Mouse (Mus musculus) hindbrain, embryonic 14.5 days (tissue): ENCODE results near the gene Tacc3. TPM values are rescaled to one million over a fixed set of nuclear protein-coding genes. Genes with fewer than 3 reads are reported as not detected.

Source experiments
- ATAC-seq: fragments of 200-750 bp; cut with Nextera tagmentation; 2 replicates; pipeline ENCODE4 v1.8.0; 2017; ENCODE audit warnings: moderate number of reproducible peaks, mild to moderate bottlenecking, moderate TSS enrichment, moderate library complexity; ENCODE audit not compliant: low FRiP score
- DNase-seq: peaks from one replicate; pipeline ENCODE4 v3.0.0-alpha.2; 2015; ENCODE audit warnings: low spot score
- H3K27ac ChIP-seq: fragments of 300-500 bp; sonication (generic); 2 replicates; pipeline ENCODE4 v1.5.1; 2014; ENCODE audit warnings: mild to moderate bottlenecking, moderate library complexity
- H3K27me3 ChIP-seq: fragments of 300-500 bp; sonication (generic); 2 replicates; pipeline ENCODE4 v1.6.1; 2014; ENCODE audit warnings: mild to moderate bottlenecking, low read length, mixed read lengths; ENCODE audit not compliant: control insufficient read depth, insufficient read depth
- H3K36me3 ChIP-seq: fragments of 300-500 bp; sonication (generic); replicated peaks from 2 replicates; pipeline ENCODE4 v1.6.1; 2014; ENCODE audit not compliant: control insufficient read depth, insufficient read depth
- H3K4me1 ChIP-seq: fragments of 300-500 bp; sonication (generic); replicated peaks from 2 replicates; pipeline ENCODE4 v1.6.1; 2014; ENCODE audit warnings: antibody characterized with exemption, low read length, mixed read lengths; ENCODE audit not compliant: control insufficient read depth, insufficient read depth
- H3K4me2 ChIP-seq: fragments of 300-500 bp; sonication (generic); replicated peaks from 2 replicates; pipeline ENCODE4 v1.6.1; 2014; ENCODE audit warnings: mild to moderate bottlenecking, moderate library complexity
- H3K4me3 ChIP-seq: fragments of 300-500 bp; sonication (generic); replicated peaks from 2 replicates; pipeline ENCODE4 v1.5.1; 2014; ENCODE audit warnings: mild to moderate bottlenecking, low read length
- H3K9ac ChIP-seq: fragments of 300-500 bp; sonication (generic); 2 replicates; pipeline ENCODE4 v1.6.1; 2014
- H3K9me3 ChIP-seq: fragments of 300-500 bp; sonication (generic); 2 replicates; pipeline ENCODE4 v1.6.1; 2016; ENCODE audit warnings: low read length; ENCODE audit not compliant: control insufficient read depth
- WGBS: fragments of 180-500 bp; shearing (Covaris S2); extraction: QIAGEN DNeasy Blood & Tissue Kit; methylation state at CpG from one replicate; pipeline ENCODE4 v1.1.7; 2014; 5-methylcytosine and 5-hydroxymethylcytosine counted together
- polyA plus RNA-seq: library from polyadenylated mRNA; unstranded; fragments of >200 nt; fragmentation: Nextera tagmentation; extraction: Ambion mirVana; gene quantifications from 2 replicates; pipeline ENCODE4 v1.2.1, GENCODE M21; 2014

Tacc3 gene
- polyA plus RNA-seq, 1 experiment from 2014 or later = 32.3 TPM

GRCm38 (mm10) chr5:33688278-33689220 is 30.6 kb downstream of the Tacc3 start:
- H3K4me2 ChIP-seq = no peak overlapping the region; the same call in 1 of the 2 replicates
- no peak for DNase-seq
- no peaks in the 10 kb centered on the region for H3K36me3 ChIP-seq
- H3K27me3 ChIP-seq = peaks cover 14% of the 10 kb centered on the region
- peaks cover 28% of the 10 kb centered on the region for H3K4me1 ChIP-seq
- H3K9me3 ChIP-seq = no peaks in the 10 kb centered on the region
- 35% methylated on average over 14 of the region's 14 CpGs for WGBS
- no peak overlapping the region; the same call in none of the 2 replicates for H3K9ac ChIP-seq
- H3K27ac ChIP-seq = peak overlapping the region; percentile 79
- H3K4me3 ChIP-seq = no peak overlapping the region
- peak; percentile 1; the same call in 1 of the 2 replicates for ATAC-seq

- DNase-seq (peak; percentile 62), ATAC-seq (peak; percentile 91)
- Histone ChIP-seq H3K4me3 (no peak overlapping the region), H3K36me3 (no peaks in the 10 kb centered on the region), H3K4me1 (peaks cover 28% of the 10 kb centered on the region), H3K4me2 (peak overlapping the region; percentile 23; the same call in 1 of the 2 replicates), H3K9me3 (no peaks in the 10 kb centered on the region), H3K9ac (peak overlapping the region; percentile 33; the same call in 1 of the 2 replicates), H3K27ac (peak overlapping the region; percentile 79; the same call in 1 of the 2 replicates), H3K27me3 (peaks cover 20% of the 10 kb centered on the region)
- WGBS = 10% methylated on average over 20 of the region's 20 CpGs
These were observed 31.4 kb downstream of the Tacc3 start for GRCm38 (mm10) chr5:33689221-33689844.

- Histone ChIP-seq H3K9me3 (no peaks in the 10 kb centered on the region), H3K4me2 (peak overlapping the region; percentile 23; the same call in 1 of the 2 replicates), H3K4me1 (peaks cover 32% of the 10 kb centered on the region), H3K27ac (peak overlapping the region; percentile 63; the same call in 1 of the 2 replicates), H3K36me3 (no peaks in the 10 kb centered on the region), H3K4me3 (no peak overlapping the region), H3K9ac (no peak overlapping the region), H3K27me3 (peaks cover 26% of the 10 kb centered on the region)
- ATAC-seq = peak; percentile 35
- 56% methylated on average over 11 of the region's 11 CpGs for whole genome bisulfite sequencing
- no peak for DNase-seq
These were observed 32.1 kb downstream of the Tacc3 start for GRCm38 (mm10) chr5:33689852-33690645.

GRCm38 (mm10) chr5:33692393-33692792 is 34.5 kb downstream of the Tacc3 start:
- Histone ChIP-seq H3K4me1 (peaks cover 43% of the 10 kb centered on the region), H3K9me3 (no peaks in the 10 kb centered on the region), H3K4me3 (no peak overlapping the region), H3K36me3 (no peaks in the 10 kb centered on the region), H3K4me2 (0 out of 2 replicates have a peak overlapping the region, but pooled peaks have one; percentile 0), H3K27me3 (peaks cover 45% of the 10 kb centered on the region), H3K27ac (0 out of 2 replicates have a peak overlapping the region, but pooled peaks have one; percentile 5), H3K9ac (no peak overlapping the region; the same call in 1 of the 2 replicates)
- ATAC-seq (no peak), DNase-seq (peak; percentile 31)
- 2% methylated on average over 24 of the region's 24 CpGs for WGBS

GRCm38 (mm10) chr5:33694461-33694847 is 36.5 kb downstream of the Tacc3 start:
- ATAC-seq (no peak), DNase-seq (no peak)
- Histone ChIP-seq H3K36me3 (no peaks in the 10 kb centered on the region), H3K4me1 (peaks cover 45% of the 10 kb centered on the region), H3K9ac (no peak overlapping the region), H3K27me3 (peaks cover 45% of the 10 kb centered on the region), H3K4me2 (no peak overlapping the region), H3K9me3 (no peaks in the 10 kb centered on the region), H3K4me3 (no peak overlapping the region), H3K27ac (no peak overlapping the region; the same call in 1 of the 2 replicates)
- 42% methylated on average over 9 of the region's 9 CpGs for WGBS

- no peaks in the 10 kb centered on the region for H3K36me3 ChIP-seq
- 0 out of 2 replicates have a peak overlapping the region, but pooled peaks have one; percentile 20 for H3K27ac ChIP-seq
- ATAC-seq (peak; percentile 63; the same call in 1 of the 2 replicates), DNase-seq (peak; percentile 36)
- peak overlapping the region; percentile 57 for H3K9ac ChIP-seq
- H3K4me3 ChIP-seq = peak overlapping the region; percentile 39
- peaks cover 41% of the 10 kb centered on the region for H3K4me1 ChIP-seq
- H3K27me3 ChIP-seq = peaks cover 45% of the 10 kb centered on the region
- 2% methylated on average over 68 of the region's 71 CpGs for WGBS
- no peaks in the 10 kb centered on the region for H3K9me3 ChIP-seq
- peak overlapping the region; percentile 81 for H3K4me2 ChIP-seq
These were observed 37.2 kb downstream of the Tacc3 start for GRCm38 (mm10) chr5:33694848-33695717.

GRCm38 (mm10) chr5:33695718-33696121 is 37.8 kb downstream of the Tacc3 start:
- no peak for ATAC-seq
- Histone ChIP-seq H3K36me3 (no peaks in the 10 kb centered on the region), H3K27me3 (peaks cover 45% of the 10 kb centered on the region), H3K27ac (no peak overlapping the region), H3K9me3 (no peaks in the 10 kb centered on the region), H3K9ac (peak overlapping the region; percentile 57), H3K4me2 (peak overlapping the region; percentile 81), H3K4me3 (peak overlapping the region; percentile 39), H3K4me1 (peaks cover 37% of the 10 kb centered on the region)
- DNase-seq = no peak
- 2% methylated on average over 23 of the region's 24 CpGs for WGBS

- Histone ChIP-seq H3K9ac (no peak overlapping the region), H3K4me1 (peaks cover 37% of the 10 kb centered on the region), H3K36me3 (no peaks in the 10 kb centered on the region), H3K27ac (no peak overlapping the region), H3K27me3 (peaks cover 45% of the 10 kb centered on the region), H3K4me3 (no peak overlapping the region), H3K4me2 (no peak overlapping the region), H3K9me3 (no peaks in the 10 kb centered on the region)
- WGBS = 62% methylated on average over 5 of the region's 5 CpGs
- ATAC-seq (no peak), DNase-seq (no peak)
These were observed 38.5 kb downstream of the Tacc3 start for GRCm38 (mm10) chr5:33696430-33696829.
